Mouse (Mus musculus) layer of hippocampus, adult 6 months (tissue): Measurements from ENCODE around the gene Dusp15. TPM values are rescaled to one million over a fixed set of nuclear protein-coding genes. Genes with fewer than 3 reads are reported as not detected.

Experiments
- long read RNA-seq, 2 experiments: library from polyadenylated mRNA; unstranded; transcript quantifications; one replicate each; pipeline ENCODE4 v2.0.0; 2019 to 2020
- polyA plus RNA-seq: library from polyadenylated mRNA; unstranded; fragments of <200 nt; fragmentation: Nextera tagmentation; gene quantifications from 2 replicates; pipeline ENCODE4 v1.2.3, GENCODE M21; 2021

Dusp15 gene
- polyA plus RNA-seq = 6.7 and 12.0 TPM in 2 replicates
- long read RNA-seq, experiment 1, partial matches to known transcripts = 1 of 7 reads
- long read RNA-seq, experiment 1, other reads (novel, unspliced or antisense) = 1 of 7 reads
- long read RNA-seq, experiment 2, partial matches to known transcripts = 0 of 6 reads
- long read RNA-seq, experiment 2, other reads (novel, unspliced or antisense) = 1 of 6 reads

GRCm38 (mm10) chr2:152951065-152951849, at the start of gene Dusp15:
Gene Dusp15 (minus strand): TSS chr2:152951698.

GRCm38 (mm10) chr2:152962091-152962793, 10.7 kb upstream of the Dusp15 start, which contains the start of gene Ttll9:
Gene Ttll9 (plus strand): TSS chr2:152962485.

GRCm38 (mm10) chr2:152933048-152933447, 18.4 kb downstream of the Dusp15 start, which contains the start of gene Foxs1:
Gene Foxs1 (minus strand): TSS chr2:152933208.

GRCm38 (mm10) chr2:152911031-152911430, 40.5 kb downstream of the Dusp15 start, which contains the start of gene Mylk2:
Gene Mylk2 (plus strand): TSS chr2:152911352.

Other genes starting within 250 kb of the Dusp15 start
- gene Id1, start 215.4 kb downstream of the Dusp15 start, polyA plus RNA-seq = 15.1 and 16.2 TPM in 2 replicates
- 2.6 and 3.0 TPM in 2 replicates for gene Cox4i2, start 197.5 kb downstream of the Dusp15 start, polyA plus RNA-seq
- gene Bcl2l1, start 120.0 kb downstream of the Dusp15 start, polyA plus RNA-seq = 156 and 180 TPM in 2 replicates
- 0.50 and 0.72 TPM in 2 replicates for gene Tpx2, start 103.7 kb downstream of the Dusp15 start, polyA plus RNA-seq
- not detected in 2 replicates for gene Mylk2, start 40.3 kb downstream of the Dusp15 start, polyA plus RNA-seq
- gene Foxs1, start 18.5 kb downstream of the Dusp15 start, polyA plus RNA-seq = 0.60 and 0.63 TPM in 2 replicates
- gene Ttll9, start 10.8 kb upstream of the Dusp15 start, polyA plus RNA-seq = 1.3 and 1.9 TPM in 2 replicates
- gene Pdrg1, start 63.7 kb upstream of the Dusp15 start, polyA plus RNA-seq = 34.8 and 41.0 TPM in 2 replicates
- 0.05 and 0.08 TPM in 2 replicates for gene Xkr7, start 80.2 kb upstream of the Dusp15 start, polyA plus RNA-seq
- 0.06 and 0.11 TPM in 2 replicates for gene Ccm2l, start 114.3 kb upstream of the Dusp15 start, polyA plus RNA-seq
- gene Hck, start 156.8 kb upstream of the Dusp15 start, polyA plus RNA-seq = 1.9 and 2.7 TPM in 2 replicates
- gene Tm9sf4, start 209.6 kb upstream of the Dusp15 start, polyA plus RNA-seq = 50.7 and 52.4 TPM in 2 replicates